Mouse (Mus musculus): Measurements from ENCODE around the gene Sh3rf3. TPM values are rescaled to one million over a fixed set of nuclear protein-coding genes. Genes with fewer than 3 reads are reported as not detected.

Gene Sh3rf3
- polyA plus RNA-seq, 1 experiment from 2014 or later = 1.6 TPM

DNA sequence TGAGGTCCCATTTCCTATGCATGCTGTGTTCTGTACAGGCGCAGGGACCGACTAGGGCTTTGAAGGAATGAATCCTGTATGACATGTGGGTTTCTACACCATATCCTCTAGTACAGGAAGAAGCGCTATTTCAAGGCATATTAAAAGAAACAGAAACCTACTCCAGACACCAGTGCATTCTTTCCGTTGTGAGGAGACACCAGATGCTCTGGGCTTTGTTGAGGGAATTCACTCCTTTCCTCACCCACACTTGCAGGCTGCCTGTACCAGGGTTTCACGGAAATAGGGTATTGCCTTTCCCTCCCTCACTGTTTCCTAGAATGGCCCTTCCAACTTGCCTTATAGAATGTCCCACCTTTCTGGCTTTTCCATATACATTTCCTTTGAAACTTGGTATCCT lies 113.4 kb downstream of the Sh3rf3 start:
- WGBS = 70% methylated on average over 5 of the region's 5 CpGs
- no peak overlapping the region for H3K4me2 ChIP-seq (replicated peaks)
- H3K36me3 ChIP-seq = no peaks in the 10 kb centered on the region
- H3K9ac ChIP-seq = no peak overlapping the region
- H3K27ac ChIP-seq = no peak overlapping the region
- no peaks in the 10 kb centered on the region for H3K9me3 ChIP-seq
- 0 out of 2 replicates have a peak, but pooled peaks cover 3% of the 10 kb centered on the region for H3K27me3 ChIP-seq
- H3K4me3 ChIP-seq = no peak overlapping the region
- ATAC-seq (ENCODE audit: insufficient number of reproducible peaks, insufficient read depth, low FRiP score, low TSS enrichment) = no peak
- H3K4me1 ChIP-seq = no peaks in the 10 kb centered on the region

DNA sequence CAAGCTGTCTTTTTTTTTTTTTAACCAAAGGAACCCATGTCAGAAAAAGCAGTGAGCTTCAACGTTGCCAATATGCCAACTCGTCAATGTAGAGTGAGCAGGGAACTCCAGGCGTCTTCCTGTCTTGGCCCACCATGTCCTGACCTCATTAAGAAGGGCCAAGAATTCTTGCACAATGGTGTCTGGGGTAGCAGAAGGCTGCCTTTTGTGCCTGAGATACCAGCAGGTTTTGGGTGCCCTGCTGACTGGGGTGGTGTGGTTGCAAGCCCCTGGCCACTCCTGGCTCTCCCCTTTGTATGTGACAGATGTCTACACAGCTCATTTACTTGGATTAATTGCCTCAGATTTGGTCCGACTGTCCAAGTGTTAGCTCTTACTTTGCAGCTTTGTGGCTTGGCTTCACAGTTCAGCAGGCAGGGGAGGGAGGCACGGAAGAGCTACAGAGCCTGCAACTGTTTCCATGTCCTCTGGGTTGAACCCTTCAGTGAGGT lies 115.8 kb downstream of the Sh3rf3 start:
- Histone ChIP-seq H3K4me1 (peaks cover 8% of the 10 kb centered on the region; the same call in 1 of the 2 replicates), H3K9ac (no peak overlapping the region), H3K4me3 (no peak overlapping the region), H3K4me2 (replicated peaks) (no peak overlapping the region), H3K9me3 (no peaks in the 10 kb centered on the region), H3K27me3 (0 out of 2 replicates have a peak, but pooled peaks cover 3% of the 10 kb centered on the region), H3K27ac (no peak overlapping the region), H3K36me3 (no peaks in the 10 kb centered on the region)
- WGBS = 61% methylated on average over 5 of the region's 5 CpGs
- no peak for ATAC-seq (ENCODE audit: insufficient number of reproducible peaks, insufficient read depth, low FRiP score, low TSS enrichment)

DNA sequence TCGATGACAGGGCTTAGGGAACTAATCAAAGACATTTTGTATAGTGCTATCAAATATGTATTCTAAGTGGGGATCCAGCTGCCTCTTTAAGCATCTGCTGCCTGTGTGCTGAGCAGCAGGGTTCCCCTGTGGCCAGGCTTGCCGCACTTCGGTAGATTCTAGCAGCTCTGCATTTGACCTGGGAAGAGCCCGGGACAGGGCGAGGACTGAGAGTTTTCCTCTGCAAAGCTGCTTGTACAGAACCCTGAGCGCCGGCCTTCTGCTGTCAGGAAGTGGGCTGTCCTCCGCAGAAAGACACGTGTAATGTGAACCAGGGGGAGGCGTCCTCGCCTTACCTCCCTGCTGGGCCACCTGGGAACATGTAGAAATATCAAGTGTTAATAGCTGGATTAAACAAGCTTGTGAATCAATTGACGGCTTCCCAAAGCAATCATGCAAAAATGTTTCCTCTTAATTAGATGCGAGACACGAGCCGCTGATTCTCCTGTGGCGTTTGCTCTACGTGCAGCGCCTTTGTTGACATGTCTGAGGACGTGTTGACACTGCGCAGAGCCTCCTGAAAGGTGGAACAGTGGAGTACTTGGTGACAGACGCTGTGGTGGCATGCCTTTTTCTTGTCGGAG lies 119.1 kb downstream of the Sh3rf3 start:
- 31% methylated on average over 22 of the region's 22 CpGs for WGBS
- H3K27me3 ChIP-seq = 0 out of 2 replicates have a peak, but pooled peaks cover 3% of the 10 kb centered on the region

DNA sequence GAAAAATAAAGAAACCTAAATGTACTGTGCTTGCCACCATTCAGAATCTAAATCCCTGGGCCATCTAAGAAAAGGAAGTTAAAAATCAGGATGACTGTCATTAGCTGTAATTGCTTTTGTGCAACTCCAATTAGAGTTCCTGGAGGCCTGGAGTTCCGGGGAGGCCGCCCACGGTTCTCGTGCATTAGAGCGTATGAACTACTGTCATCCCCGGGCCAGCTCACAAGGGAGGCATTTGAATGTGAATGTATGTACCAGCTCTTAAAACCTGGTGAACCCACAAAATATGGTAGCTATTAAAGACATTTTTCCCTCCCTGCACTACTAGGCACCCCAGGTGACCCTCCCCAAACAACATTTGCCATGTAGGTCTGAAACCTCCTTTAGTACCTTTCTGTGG lies 122.4 kb downstream of the Sh3rf3 start:
- H3K4me3 ChIP-seq = no peak overlapping the region
- H3K9ac ChIP-seq = no peak overlapping the region
- H3K4me2 ChIP-seq (replicated peaks) = no peak overlapping the region
- no peak overlapping the region for H3K27ac ChIP-seq
- no peaks in the 10 kb centered on the region for H3K9me3 ChIP-seq
- peaks cover 8% of the 10 kb centered on the region; the same call in 1 of the 2 replicates for H3K4me1 ChIP-seq
- no peaks in the 10 kb centered on the region for H3K27me3 ChIP-seq
- no peaks in the 10 kb centered on the region for H3K36me3 ChIP-seq
- ATAC-seq (ENCODE audit: insufficient number of reproducible peaks, insufficient read depth, low FRiP score, low TSS enrichment) = no peak
- WGBS = 48% methylated on average over 6 of the region's 6 CpGs

More for the DNA sequence above, 119.1 kb downstream of the Sh3rf3 start:
- Histone ChIP-seq H3K4me2 (replicated peaks) (peak overlapping the region; percentile 36), H3K9me3 (no peaks in the 10 kb centered on the region), H3K4me1 (peaks cover 8% of the 10 kb centered on the region; the same call in 1 of the 2 replicates), H3K27ac (0 out of 2 replicates have a peak overlapping the region, but pooled peaks have one; percentile 4), H3K9ac (no peak overlapping the region), H3K4me3 (no peak overlapping the region), H3K36me3 (no peaks in the 10 kb centered on the region)
- ATAC-seq (ENCODE audit: insufficient number of reproducible peaks, insufficient read depth, low FRiP score, low TSS enrichment) = 0 out of 2 replicates have a peak, but pooled peaks have one; percentile 54

DNA sequence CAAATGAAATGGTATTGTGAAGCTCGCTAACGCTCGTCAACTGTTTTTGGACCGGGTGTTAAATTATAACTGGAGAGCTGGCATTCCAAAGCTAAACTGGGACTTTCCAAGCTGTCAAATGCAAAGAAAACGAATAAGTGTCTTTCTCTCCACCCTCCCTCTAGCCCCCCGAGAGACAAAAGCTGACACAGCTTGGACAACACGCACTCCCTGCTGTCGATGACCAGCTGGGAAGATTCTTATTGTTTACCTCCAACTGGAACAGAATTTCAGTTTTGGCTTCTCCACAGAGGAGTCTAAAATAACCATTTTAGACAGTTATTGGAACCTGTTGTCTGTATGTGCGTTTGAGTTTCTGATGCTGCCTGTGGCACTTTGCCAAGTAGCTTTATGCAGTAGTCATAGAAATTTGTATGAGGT lies 123.3 kb downstream of the Sh3rf3 start:
- H3K4me1 ChIP-seq = peaks cover 8% of the 10 kb centered on the region; the same call in 1 of the 2 replicates
- no peak overlapping the region for H3K4me2 ChIP-seq (replicated peaks)
- no peaks in the 10 kb centered on the region for H3K9me3 ChIP-seq
- WGBS = 78% methylated on average over 9 of the region's 9 CpGs
- ATAC-seq (ENCODE audit: insufficient number of reproducible peaks, insufficient read depth, low FRiP score, low TSS enrichment) = no peak
- H3K27me3 ChIP-seq = no peaks in the 10 kb centered on the region
- no peak overlapping the region for H3K4me3 ChIP-seq
- H3K9ac ChIP-seq = no peak overlapping the region
- no peak overlapping the region for H3K27ac ChIP-seq
- H3K36me3 ChIP-seq = no peaks in the 10 kb centered on the region

DNA sequence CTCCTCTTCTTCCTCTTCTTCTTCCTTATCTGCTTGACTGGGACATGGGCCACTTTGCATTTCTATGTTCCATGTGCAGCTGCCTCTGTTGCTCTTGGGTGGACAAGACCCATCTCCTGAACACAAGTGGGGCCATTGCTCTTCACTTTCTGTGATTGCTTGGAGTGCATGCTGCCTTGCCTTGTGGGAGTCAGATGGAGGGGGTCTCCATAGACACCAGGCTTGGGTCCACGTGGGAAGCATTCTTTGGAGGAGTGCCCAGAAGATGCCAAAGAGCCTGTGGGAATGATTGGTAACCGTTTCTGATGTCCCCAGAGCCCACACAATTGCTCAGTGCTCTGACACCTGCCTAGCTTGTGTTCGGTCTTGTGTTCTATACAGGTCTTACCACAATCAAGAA lies 124.4 kb downstream of the Sh3rf3 start:
- Histone ChIP-seq H3K4me1 (peaks cover under 1% of the 10 kb centered on the region; the same call in 1 of the 2 replicates), H3K4me3 (no peak overlapping the region), H3K4me2 (replicated peaks) (no peak overlapping the region), H3K36me3 (no peaks in the 10 kb centered on the region), H3K27ac (no peak overlapping the region), H3K9ac (no peak overlapping the region), H3K27me3 (no peaks in the 10 kb centered on the region), H3K9me3 (no peaks in the 10 kb centered on the region)
- ATAC-seq (ENCODE audit: insufficient number of reproducible peaks, insufficient read depth, low FRiP score, low TSS enrichment) = no peak
- WGBS = 76% methylated on average over 3 of the region's 3 CpGs

DNA sequence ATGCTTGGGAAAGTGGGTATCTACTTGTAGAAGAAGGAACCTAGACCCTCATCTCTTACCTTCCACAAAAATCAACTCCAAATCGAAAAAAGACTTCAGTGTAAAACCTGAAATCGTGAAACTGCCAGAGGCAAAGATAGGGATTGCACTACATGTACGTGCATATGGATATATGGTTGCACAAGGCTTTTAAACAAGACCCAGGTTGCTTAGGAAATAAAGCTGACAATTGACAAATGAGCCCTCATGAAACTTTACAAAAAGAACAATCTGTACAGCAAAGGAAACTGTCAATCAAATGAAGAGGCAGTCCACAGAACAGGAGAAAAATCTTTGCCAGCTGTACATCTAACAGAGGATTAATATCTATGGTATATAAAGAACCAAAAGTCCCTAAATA lies 129.7 kb downstream of the Sh3rf3 start:
- H3K4me3 ChIP-seq = no peak overlapping the region
- H3K9ac ChIP-seq = no peak overlapping the region
- WGBS = 74% methylated on average over 3 of the region's 3 CpGs
- H3K4me1 ChIP-seq = peaks cover 8% of the 10 kb centered on the region; the same call in 1 of the 2 replicates
- no peaks in the 10 kb centered on the region for H3K27me3 ChIP-seq
- no peak overlapping the region for H3K27ac ChIP-seq
- no peak overlapping the region for H3K4me2 ChIP-seq (replicated peaks)
- no peaks in the 10 kb centered on the region for H3K36me3 ChIP-seq
- no peaks in the 10 kb centered on the region for H3K9me3 ChIP-seq
- no peak for ATAC-seq (ENCODE audit: insufficient number of reproducible peaks, insufficient read depth, low FRiP score, low TSS enrichment)

DNA sequence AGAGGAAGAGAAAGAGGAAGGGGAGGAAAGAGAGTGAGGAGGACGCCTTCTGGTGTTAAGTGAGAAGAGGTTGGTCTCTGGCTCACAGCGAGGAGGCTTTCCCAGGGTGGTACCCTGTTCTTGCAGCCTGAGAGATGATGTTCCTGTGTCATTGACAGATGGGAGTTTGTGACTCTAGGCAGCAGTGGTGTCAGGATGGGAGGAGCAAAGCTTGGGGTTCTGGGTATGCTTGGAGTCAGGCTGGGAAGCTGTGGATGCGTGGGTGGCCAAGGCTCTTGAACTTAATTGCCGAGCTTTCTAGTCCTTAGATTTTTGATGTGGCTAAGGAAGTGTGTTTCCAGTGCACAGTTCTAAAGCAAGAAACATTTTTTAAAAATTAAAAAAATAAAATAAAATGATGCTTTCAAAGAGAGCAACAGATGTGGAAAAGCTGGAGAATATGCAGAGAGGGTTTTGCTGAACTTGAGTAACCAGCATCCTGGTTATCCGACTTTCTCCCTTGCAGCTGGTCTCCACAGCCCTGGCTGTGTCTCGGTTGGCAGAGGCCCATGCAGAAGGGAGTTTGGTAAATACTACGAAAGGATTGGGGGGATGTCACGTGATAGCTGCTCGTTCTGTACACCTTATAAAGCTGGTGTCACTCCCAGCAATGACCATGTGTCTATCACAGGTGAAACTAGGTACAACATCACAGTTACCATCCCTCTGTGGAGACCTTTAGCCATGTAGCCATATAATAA lies 130.7 kb downstream of the Sh3rf3 start:
- peaks cover 8% of the 10 kb centered on the region; the same call in 1 of the 2 replicates for H3K4me1 ChIP-seq
- H3K4me3 ChIP-seq = no peak overlapping the region
- ATAC-seq (ENCODE audit: insufficient number of reproducible peaks, insufficient read depth, low FRiP score, low TSS enrichment) = no peak
- H3K9me3 ChIP-seq = no peaks in the 10 kb centered on the region
- no peaks in the 10 kb centered on the region for H3K27me3 ChIP-seq
- H3K9ac ChIP-seq = no peak overlapping the region
- WGBS = 78% methylated on average over 9 of the region's 9 CpGs
- no peak overlapping the region for H3K27ac ChIP-seq
- H3K4me2 ChIP-seq (replicated peaks) = no peak overlapping the region
- H3K36me3 ChIP-seq = no peaks in the 10 kb centered on the region

DNA sequence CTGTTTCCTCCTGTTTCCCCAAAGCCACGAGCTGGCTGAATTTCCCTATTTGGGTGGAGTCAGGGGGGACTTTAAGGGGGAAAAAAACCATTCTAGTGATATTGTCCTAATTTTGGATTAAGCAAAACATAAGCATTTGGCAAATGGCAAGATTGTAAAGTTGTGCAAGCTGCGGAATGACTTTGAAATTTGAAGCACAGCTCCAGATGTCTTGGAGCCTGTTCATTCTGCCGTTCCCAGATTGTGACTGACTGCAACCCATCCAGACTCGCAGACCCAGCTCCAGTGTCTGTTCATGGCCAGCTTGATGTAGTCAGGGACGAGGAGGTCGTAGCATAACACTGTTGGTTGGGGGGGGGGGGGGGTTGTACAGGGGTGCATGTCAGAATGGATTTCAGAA lies 131.8 kb downstream of the Sh3rf3 start:
- Histone ChIP-seq H3K27me3 (no peaks in the 10 kb centered on the region), H3K36me3 (no peaks in the 10 kb centered on the region), H3K4me2 (replicated peaks) (no peak overlapping the region), H3K9me3 (no peaks in the 10 kb centered on the region), H3K4me1 (peaks cover 9% of the 10 kb centered on the region; the same call in 1 of the 2 replicates), H3K9ac (no peak overlapping the region), H3K4me3 (no peak overlapping the region), H3K27ac (no peak overlapping the region)
- WGBS = 38% methylated on average over 6 of the region's 6 CpGs
- no peak for ATAC-seq (ENCODE audit: insufficient number of reproducible peaks, insufficient read depth, low FRiP score, low TSS enrichment)

DNA sequence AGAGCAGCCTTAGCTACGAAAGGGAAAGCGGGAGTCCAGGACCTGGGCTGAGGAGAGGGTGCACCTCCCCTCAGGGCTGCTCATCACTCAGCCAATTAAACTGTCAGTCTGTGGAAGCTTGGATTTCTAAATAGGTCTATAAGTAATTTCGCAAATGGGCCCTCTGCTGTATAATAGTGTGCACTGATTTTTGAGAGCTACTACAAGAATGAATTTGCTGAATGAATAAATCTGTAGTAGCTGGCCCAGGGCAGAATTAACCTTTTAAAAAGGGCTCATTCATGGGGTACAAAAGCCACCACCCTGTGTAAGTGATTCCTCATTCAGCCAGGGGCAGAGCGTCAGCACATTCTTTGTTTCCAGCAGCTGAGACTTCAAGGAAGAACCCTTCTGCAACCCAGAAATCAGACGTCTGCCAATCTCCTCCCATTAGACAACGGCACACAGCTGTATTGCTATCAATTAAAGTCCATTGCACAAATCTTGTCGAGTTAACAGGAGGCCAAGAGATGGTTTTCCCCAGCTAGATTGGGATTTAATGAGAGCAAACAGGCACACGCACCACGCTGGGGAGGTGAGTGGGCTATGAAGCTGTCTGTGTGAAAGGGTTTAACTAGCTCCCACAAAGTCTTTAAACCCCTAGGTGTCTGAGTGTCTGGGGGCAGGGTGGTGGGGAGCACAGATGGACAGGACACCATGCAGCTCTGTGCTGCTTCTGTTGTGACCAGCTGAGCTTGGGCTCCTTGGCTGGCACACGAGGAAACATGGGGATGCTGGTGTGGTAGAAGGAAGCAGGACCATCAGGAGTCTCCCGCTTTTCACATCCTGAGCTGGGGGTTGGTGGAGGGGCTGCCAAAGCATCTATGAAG lies 136.8 kb downstream of the Sh3rf3 start:
- no peaks in the 10 kb centered on the region for H3K36me3 ChIP-seq
- no peaks in the 10 kb centered on the region for H3K9me3 ChIP-seq
- H3K27me3 ChIP-seq = no peaks in the 10 kb centered on the region
- H3K4me3 ChIP-seq = no peak overlapping the region
- H3K4me1 ChIP-seq = peaks cover 6% of the 10 kb centered on the region; the same call in 1 of the 2 replicates
- 0 out of 2 replicates have a peak, but pooled peaks have one; percentile 36 for ATAC-seq (ENCODE audit: insufficient number of reproducible peaks, insufficient read depth, low FRiP score, low TSS enrichment)
- H3K9ac ChIP-seq = no peak overlapping the region
- WGBS = 36% methylated on average over 11 of the region's 11 CpGs
- no peak overlapping the region for H3K27ac ChIP-seq
- no peak overlapping the region for H3K4me2 ChIP-seq (replicated peaks)

DNA sequence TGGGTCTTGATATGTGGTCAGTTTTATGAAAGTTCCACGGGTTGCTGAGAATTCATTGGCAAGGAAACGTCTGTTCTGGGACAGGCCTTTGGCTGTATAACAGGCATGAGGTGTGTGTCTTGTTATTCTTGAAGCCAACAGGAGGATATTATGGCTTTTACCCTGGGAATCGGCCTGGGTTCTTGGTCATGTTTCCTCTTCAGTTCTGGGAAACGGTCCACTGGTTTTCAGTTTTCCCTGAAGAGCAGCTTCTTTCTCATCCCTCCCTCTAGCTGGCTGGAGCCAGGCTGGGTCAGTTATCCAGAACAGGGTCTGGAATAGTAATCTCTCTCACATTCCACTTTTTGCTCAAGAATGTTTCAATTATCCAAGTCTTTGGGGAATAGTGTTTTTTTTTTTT lies 147.0 kb downstream of the Sh3rf3 start:
- H3K4me2 ChIP-seq (replicated peaks) = no peak overlapping the region
- no peak overlapping the region for H3K27ac ChIP-seq
- H3K4me1 ChIP-seq = no peaks in the 10 kb centered on the region
- ATAC-seq (ENCODE audit: insufficient number of reproducible peaks, insufficient read depth, low FRiP score, low TSS enrichment) = no peak
- no peak overlapping the region for H3K9ac ChIP-seq
- no peak overlapping the region for H3K4me3 ChIP-seq
- H3K9me3 ChIP-seq = no peaks in the 10 kb centered on the region
- WGBS = 63% methylated on average over 4 of the region's 4 CpGs
- H3K36me3 ChIP-seq = no peaks in the 10 kb centered on the region
- H3K27me3 ChIP-seq = no peaks in the 10 kb centered on the region

All from embryonic facial prominence, embryonic 12.5 days (tissue).